In the genomic region with DNA sequence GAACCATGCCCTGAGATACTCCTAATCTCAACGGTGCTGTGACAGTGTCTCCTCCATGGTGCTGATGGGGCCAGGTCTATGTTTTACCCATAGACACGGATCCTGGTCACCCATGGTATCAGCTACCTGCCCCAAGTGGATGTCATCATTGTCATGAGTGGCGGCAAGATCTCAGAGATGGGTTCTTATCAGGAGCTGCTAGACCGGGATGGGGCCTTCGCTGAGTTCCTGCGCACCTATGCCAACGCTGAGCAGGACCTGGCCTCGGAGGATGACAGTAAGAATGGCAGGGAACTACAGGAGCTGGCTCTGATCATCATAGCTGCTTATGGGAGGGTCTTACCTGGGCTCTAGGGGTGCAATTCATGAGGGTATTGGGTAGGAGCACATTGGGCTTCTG, we compare ENCODE assay signal across 28 mouse cellular contexts.
"Had no signal": no experiment of that assay in that cellular context is flagged by ENCODE, and none has a peak within 500 bp of the region (broad histone marks: within the 10 kb centered on the region; RNA-seq: fewer than 3 reads in every experiment).

No protein-coding gene starts in this region.

- ATAC-seq: forebrain, embryonic 13.5 days; forebrain, embryonic 14.5 days; forebrain, embryonic 15.5 days; forebrain, embryonic 16.5 days; forebrain, postnatal 0 days had no signal

- H3K4me2 ChIP-seq: embryonic facial prominence, embryonic 12.5 days; embryonic facial prominence, embryonic 13.5 days; embryonic facial prominence, embryonic 15.5 days; forebrain, embryonic 12.5 days; forebrain, embryonic 13.5 days; forebrain, embryonic 15.5 days had no signal

- H3K36me3 ChIP-seq: forebrain, embryonic 15.5 days had no signal

- H3K9me3 ChIP-seq: embryonic facial prominence, embryonic 10.5 days; embryonic facial prominence, embryonic 12.5 days; embryonic facial prominence, embryonic 13.5 days; embryonic facial prominence, embryonic 15.5 days; forebrain, embryonic 10.5 days; forebrain, embryonic 12.5 days; forebrain, embryonic 13.5 days; forebrain, embryonic 15.5 days had no signal

- DNase-seq: cerebellum, adult 2 months; cerebellum, adult 8-10 months; cerebellum, adult 9-10 months; cerebellum, adult 9-11 months; cerebellum, postnatal 10 days; cerebellum, postnatal 14 days; cerebellum, postnatal 25 days; cerebellum, postnatal 36 days; embryo, embryonic 11 days; forebrain, postnatal 0 days; gastrocnemius, adult 2 months; gastrocnemius, postnatal 10 days; gastrocnemius, postnatal 14 days; gastrocnemius, postnatal 25 days; gastrocnemius, postnatal 36 days; heart, adult 18-20 months; heart, adult 2 months had no signal

- H3K4me1 ChIP-seq: embryonic facial prominence, embryonic 10.5 days; embryonic facial prominence, embryonic 12.5 days; embryonic facial prominence, embryonic 15.5 days; forebrain, embryonic 10.5 days; forebrain, embryonic 12.5 days; forebrain, embryonic 13.5 days; forebrain, embryonic 15.5 days had no signal

- H3K9ac ChIP-seq: embryonic facial prominence, embryonic 12.5 days; embryonic facial prominence, embryonic 13.5 days; embryonic facial prominence, embryonic 15.5 days; forebrain, embryonic 12.5 days; forebrain, embryonic 13.5 days; forebrain, embryonic 15.5 days; forebrain, postnatal 0 days had no signal

- H3K27me3 ChIP-seq: embryonic facial prominence, embryonic 12.5 days; embryonic facial prominence, embryonic 13.5 days; embryonic facial prominence, embryonic 15.5 days; forebrain, embryonic 12.5 days; forebrain, embryonic 13.5 days; forebrain, embryonic 15.5 days had no signal

- H3K4me3 ChIP-seq: embryonic facial prominence, embryonic 10.5 days; embryonic facial prominence, embryonic 12.5 days; embryonic facial prominence, embryonic 13.5 days; embryonic facial prominence, embryonic 15.5 days; erythroblast, embryonic 14.5 days; forebrain, embryonic 10.5 days; forebrain, embryonic 12.5 days; forebrain, embryonic 13.5 days; forebrain, embryonic 15.5 days; gastrocnemius, adult 2 months; heart, adult 2 months had no signal

- H3K27ac ChIP-seq: embryonic facial prominence, embryonic 10.5 days; embryonic facial prominence, embryonic 12.5 days; embryonic facial prominence, embryonic 13.5 days; embryonic facial prominence, embryonic 15.5 days; forebrain, embryonic 10.5 days; forebrain, embryonic 12.5 days; forebrain, embryonic 13.5 days; forebrain, embryonic 15.5 days; gastrocnemius, adult 2 months; heart, adult 2 months had no signal
